Mouse (Mus musculus): Measurements from ENCODE around the gene Tesk1.
A peak's percentile ranks its signal among the peaks of the same experiment; 100 is the strongest.

The Tesk1 gene

GRCm38 (mm10) chr4:43492101-43492820, 50.5 kb downstream of the Tesk1 start:
- no peak for DNase-seq (ENCODE audit: extremely low read depth, low read depth)

- peak; percentile 96 for DNase-seq (ENCODE audit: extremely low read depth, low read depth)
These were observed 51.1 kb downstream of the Tesk1 start, which contains the start of gene Ccdc107 for GRCm38 (mm10) chr4:43492821-43493185. Gene Ccdc107 (plus strand): TSS chr4:43492900.

DNA sequence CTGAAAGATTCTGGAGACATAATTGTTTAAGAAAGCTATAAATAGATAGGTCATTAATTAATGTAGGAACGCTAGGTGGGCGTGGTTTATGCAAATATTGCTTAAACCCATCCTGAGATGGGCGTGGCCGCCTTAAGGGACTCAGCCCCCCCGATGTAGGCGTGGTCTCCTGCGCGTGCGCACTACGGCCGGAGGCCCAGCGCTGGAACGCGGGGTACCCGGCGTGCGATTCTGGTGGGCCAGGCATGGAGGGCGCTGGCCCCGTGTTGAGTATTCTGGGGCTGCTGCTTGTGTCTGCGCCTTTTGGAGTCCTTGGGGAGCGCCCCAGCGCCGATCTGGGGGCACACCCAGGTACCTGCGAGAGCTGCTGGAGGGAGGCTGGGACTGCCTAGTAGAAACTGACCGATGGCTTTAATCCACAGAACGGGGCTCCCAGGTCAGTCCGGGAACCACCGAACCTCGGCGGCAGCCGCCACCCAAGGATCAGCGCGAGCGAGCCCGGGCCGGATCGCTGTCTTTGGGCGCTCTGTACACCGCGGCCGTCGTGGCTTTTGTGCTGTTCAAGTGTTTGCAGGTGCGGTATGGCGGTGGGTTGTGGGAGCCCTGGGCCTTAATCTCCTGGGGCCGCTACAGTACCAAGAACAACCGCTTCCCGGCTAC, 51.6 kb downstream of the Tesk1 start:
- peak; percentile 67 for DNase-seq (ENCODE audit: extremely low read depth, low read depth)

GRCm38 (mm10) chr4:43493846-43494240, 52.1 kb downstream of the Tesk1 start:
- DNase-seq (ENCODE audit: extremely low read depth, low read depth): no peak

- no peak for DNase-seq (ENCODE audit: extremely low read depth, low read depth)
These were observed 54.8 kb downstream of the Tesk1 start for GRCm38 (mm10) chr4:43496587-43496986.

DNA sequence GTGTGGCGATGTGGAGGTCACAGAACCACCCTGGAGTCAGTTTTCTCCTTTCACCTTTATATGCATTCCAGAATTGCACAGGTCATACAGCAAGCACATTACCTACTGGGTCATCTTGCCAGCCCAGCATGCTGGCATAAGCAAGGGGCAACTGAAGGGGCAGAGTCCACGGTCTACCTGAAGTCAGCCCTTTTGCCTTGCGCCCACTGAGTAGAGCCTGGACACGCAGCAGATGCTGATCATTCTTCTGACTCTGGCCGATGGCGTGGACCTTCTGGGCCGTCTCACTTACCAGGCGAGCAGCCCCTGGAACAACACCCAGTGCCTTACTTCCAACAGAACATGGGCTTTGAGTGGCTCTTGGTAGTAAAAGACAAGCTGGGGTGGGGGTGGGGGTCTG, 55.7 kb downstream of the Tesk1 start:
- DNase-seq (ENCODE audit: extremely low read depth, low read depth): no peak
